Mouse (Mus musculus) hindbrain, embryonic 12.5 days (tissue): ENCODE results near the gene S100b. TPM values are rescaled to one million over a fixed set of nuclear protein-coding genes. Genes with fewer than 3 reads are reported as not detected.

ENCODE experiments used
- ATAC-seq: fragments of 200-750 bp; cut with Nextera tagmentation; 2 replicates; pipeline ENCODE4 v1.8.0; 2017; ENCODE audit warnings: moderate TSS enrichment; ENCODE audit not compliant: low FRiP score
- H3K27ac ChIP-seq: fragments of 300-500 bp; sonication (generic); 2 replicates; pipeline ENCODE4 v1.5.1; 2016; ENCODE audit warnings: mild to moderate bottlenecking
- H3K27me3 ChIP-seq: fragments of 300-500 bp; sonication (generic); 2 replicates; pipeline ENCODE4 v1.6.1; 2016; ENCODE audit warnings: mild to moderate bottlenecking
- H3K36me3 ChIP-seq: fragments of 300-500 bp; sonication (generic); 2 replicates; pipeline ENCODE4 v1.6.1; 2016; ENCODE audit warnings: mild to moderate bottlenecking
- H3K4me1 ChIP-seq: fragments of 300-500 bp; sonication (generic); 2 replicates; pipeline ENCODE4 v1.6.1; 2016
- H3K4me2 ChIP-seq: fragments of 300-500 bp; sonication (generic); replicated peaks from 2 replicates; pipeline ENCODE4 v1.6.1; 2016; ENCODE audit warnings: mild to moderate bottlenecking
- H3K4me3 ChIP-seq: fragments of 300-500 bp; sonication (generic); 2 replicates; pipeline ENCODE4 v1.5.1; 2016; ENCODE audit warnings: mild to moderate bottlenecking
- H3K9ac ChIP-seq: fragments of 300-500 bp; sonication (generic); 2 replicates; pipeline ENCODE4 v1.6.1; 2016; ENCODE audit warnings: mild to moderate bottlenecking, moderate library complexity
- H3K9me3 ChIP-seq: fragments of 300-500 bp; sonication (generic); replicated peaks from 2 replicates; pipeline ENCODE4 v1.6.1; 2016; ENCODE audit warnings: mild to moderate bottlenecking
- WGBS: fragments of 180-500 bp; shearing (Covaris S2); methylation state at CpG from one replicate; pipeline ENCODE4 v1.1.7; 2016; 5-methylcytosine and 5-hydroxymethylcytosine counted together
- polyA plus RNA-seq: library from polyadenylated mRNA; unstranded; fragments of >200 nt; fragmentation: Nextera tagmentation; extraction: Ambion mirVana; gene quantifications from 2 replicates; pipeline ENCODE4 v1.2.1, GENCODE M21; 2016

The S100b gene
- polyA plus RNA-seq, 1 experiment from 2014 or later: 1.6 TPM

GRCm38 (mm10) chr10:76262431-76262830 is 8.8 kb downstream of the S100b start:
- no peak overlapping the region for H3K4me3 ChIP-seq
- peaks cover 5% of the 10 kb centered on the region; the same call in 1 of the 2 replicates for H3K4me1 ChIP-seq
- no peaks in the 10 kb centered on the region for H3K9me3 ChIP-seq
- ATAC-seq: no peak
- no peak overlapping the region for H3K9ac ChIP-seq
- H3K27ac ChIP-seq: no peak overlapping the region
- 71% methylated on average over 4 of the region's 4 CpGs for WGBS
- no peaks in the 10 kb centered on the region for H3K27me3 ChIP-seq
- H3K36me3 ChIP-seq: peaks cover 34% of the 10 kb centered on the region
- no peak overlapping the region for H3K4me2 ChIP-seq

- no peaks in the 10 kb centered on the region for H3K27me3 ChIP-seq
- H3K9ac ChIP-seq: no peak overlapping the region
- H3K27ac ChIP-seq: no peak overlapping the region
- no peak overlapping the region for H3K4me2 ChIP-seq
- ATAC-seq: no peak
- H3K4me1 ChIP-seq: no peaks in the 10 kb centered on the region
- 56% methylated on average over 8 of the region's 8 CpGs for WGBS
- H3K36me3 ChIP-seq: peaks cover 85% of the 10 kb centered on the region
- no peaks in the 10 kb centered on the region for H3K9me3 ChIP-seq
- H3K4me3 ChIP-seq: no peak overlapping the region
These were observed 17.6 kb downstream of the S100b start for GRCm38 (mm10) chr10:76271238-76271637.

- Histone ChIP-seq H3K4me1 (no peaks in the 10 kb centered on the region), H3K9ac (no peak overlapping the region), H3K36me3 (peaks cover 70% of the 10 kb centered on the region), H3K9me3 (no peaks in the 10 kb centered on the region), H3K4me2 (no peak overlapping the region), H3K27ac (no peak overlapping the region), H3K27me3 (no peaks in the 10 kb centered on the region), H3K4me3 (no peak overlapping the region)
- WGBS: 83% methylated on average over 10 of the region's 10 CpGs
- ATAC-seq: no peak
These were observed 21.6 kb downstream of the S100b start for GRCm38 (mm10) chr10:76275256-76275655.

- Histone ChIP-seq H3K36me3 (peaks cover 73% of the 10 kb centered on the region), H3K9ac (no peak overlapping the region), H3K4me1 (no peaks in the 10 kb centered on the region), H3K27me3 (no peaks in the 10 kb centered on the region), H3K4me2 (no peak overlapping the region), H3K27ac (no peak overlapping the region), H3K4me3 (no peak overlapping the region), H3K9me3 (no peaks in the 10 kb centered on the region)
- 79% methylated on average over 5 of the region's 5 CpGs for WGBS
- ATAC-seq: no peak
These were observed 25.0 kb downstream of the S100b start for GRCm38 (mm10) chr10:76278541-76279097.

- Histone ChIP-seq H3K27ac (no peak overlapping the region), H3K9me3 (no peaks in the 10 kb centered on the region), H3K4me3 (no peak overlapping the region), H3K4me1 (no peaks in the 10 kb centered on the region), H3K9ac (no peak overlapping the region), H3K27me3 (no peaks in the 10 kb centered on the region), H3K4me2 (no peak overlapping the region), H3K36me3 (peaks cover 90% of the 10 kb centered on the region)
- ATAC-seq: no peak
- WGBS: 80% methylated on average over 11 of the region's 11 CpGs
These were observed 34.8 kb downstream of the S100b start for GRCm38 (mm10) chr10:76288268-76288993.

- Histone ChIP-seq H3K36me3 (peaks cover 90% of the 10 kb centered on the region), H3K4me3 (no peak overlapping the region), H3K4me2 (no peak overlapping the region), H3K9ac (no peak overlapping the region), H3K4me1 (no peaks in the 10 kb centered on the region), H3K27ac (no peak overlapping the region), H3K27me3 (no peaks in the 10 kb centered on the region), H3K9me3 (no peaks in the 10 kb centered on the region)
- no peak for ATAC-seq
- 92% methylated on average over 5 of the region's 5 CpGs for WGBS
These were observed 35.4 kb downstream of the S100b start for GRCm38 (mm10) chr10:76289052-76289451.

GRCm38 (mm10) chr10:76289936-76290671 is 36.5 kb downstream of the S100b start:
- H3K4me3 ChIP-seq: no peak overlapping the region
- H3K27me3 ChIP-seq: no peaks in the 10 kb centered on the region
- no peak overlapping the region for H3K27ac ChIP-seq
- H3K4me1 ChIP-seq: no peaks in the 10 kb centered on the region
- WGBS: 96% methylated on average over 3 of the region's 3 CpGs
- H3K9me3 ChIP-seq: no peaks in the 10 kb centered on the region
- H3K36me3 ChIP-seq: peaks cover 90% of the 10 kb centered on the region
- ATAC-seq: no peak
- H3K9ac ChIP-seq: no peak overlapping the region
- H3K4me2 ChIP-seq: no peak overlapping the region

GRCm38 (mm10) chr10:76293222-76293621 is 39.6 kb downstream of the S100b start:
- Histone ChIP-seq H3K4me2 (no peak overlapping the region), H3K36me3 (peaks cover 91% of the 10 kb centered on the region), H3K4me3 (no peak overlapping the region), H3K27me3 (no peaks in the 10 kb centered on the region), H3K9ac (no peak overlapping the region), H3K9me3 (no peaks in the 10 kb centered on the region), H3K27ac (no peak overlapping the region), H3K4me1 (no peaks in the 10 kb centered on the region)
- no peak for ATAC-seq
- WGBS: 84% methylated on average over 4 of the region's 4 CpGs

- Histone ChIP-seq H3K9me3 (no peaks in the 10 kb centered on the region), H3K4me3 (no peak overlapping the region), H3K27me3 (no peaks in the 10 kb centered on the region), H3K27ac (no peak overlapping the region), H3K4me1 (no peaks in the 10 kb centered on the region), H3K4me2 (no peak overlapping the region), H3K36me3 (peaks cover 66% of the 10 kb centered on the region), H3K9ac (no peak overlapping the region)
- WGBS: 92% methylated on average over 5 of the region's 5 CpGs
- ATAC-seq: no peak
These were observed 46.5 kb downstream of the S100b start for GRCm38 (mm10) chr10:76300133-76300532.

GRCm38 (mm10) chr10:76306738-76307137 is 53.1 kb downstream of the S100b start:
- peaks cover 51% of the 10 kb centered on the region for H3K36me3 ChIP-seq
- no peak overlapping the region for H3K4me3 ChIP-seq
- no peak overlapping the region for H3K9ac ChIP-seq
- no peak for ATAC-seq
- no peak overlapping the region for H3K4me2 ChIP-seq
- no peaks in the 10 kb centered on the region for H3K9me3 ChIP-seq
- H3K4me1 ChIP-seq: no peaks in the 10 kb centered on the region
- 88% methylated on average over 9 of the region's 9 CpGs for WGBS
- H3K27ac ChIP-seq: no peak overlapping the region
- no peaks in the 10 kb centered on the region for H3K27me3 ChIP-seq
